Mouse (Mus musculus) lung, embryonic 14.5 days (tissue): Measurements from ENCODE around the gene Gm12789. TPM values are rescaled to one million over a fixed set of nuclear protein-coding genes. Genes with fewer than 3 reads are reported as not detected.
A peak's percentile ranks its signal among the peaks of the same experiment; 100 is the strongest.
"Not testable (repeated sequence)": the region's sequence is repeated elsewhere in the genome, so short reads cannot be mapped to it uniquely, and the experiment has no call there.

Experiments
- ATAC-seq: fragments of 200-750 bp; cut with Nextera tagmentation; 2 replicates; pipeline ENCODE4 v1.8.0; 2017; ENCODE audit warnings: mild to moderate bottlenecking, moderate TSS enrichment, moderate library complexity; ENCODE audit not compliant: insufficient read depth
- DNase-seq: peaks from one replicate; pipeline ENCODE4 v3.0.0-alpha.2; 2015
- H3K27ac ChIP-seq: fragments of 300-500 bp; sonication (generic); 2 replicates; pipeline ENCODE4 v1.5.1; 2014; ENCODE audit warnings: low read depth, mild to moderate bottlenecking, moderate library complexity
- H3K27me3 ChIP-seq: fragments of 300-500 bp; sonication (generic); 2 replicates; pipeline ENCODE4 v1.6.1; 2014; ENCODE audit warnings: low read length, control low read depth; ENCODE audit not compliant: insufficient read depth
- H3K36me3 ChIP-seq: fragments of 300-500 bp; sonication (generic); 2 replicates; pipeline ENCODE4 v1.6.1; 2014; ENCODE audit warnings: control low read depth; ENCODE audit not compliant: insufficient read depth
- H3K4me1 ChIP-seq: fragments of 300-500 bp; sonication (generic); 2 replicates; pipeline ENCODE4 v1.6.1; 2014; ENCODE audit warnings: antibody characterized with exemption, control low read depth; ENCODE audit not compliant: insufficient read depth
- H3K4me2 ChIP-seq: fragments of 300-500 bp; sonication (generic); 2 replicates; pipeline ENCODE4 v1.6.1; 2014; ENCODE audit warnings: mild to moderate bottlenecking
- H3K4me3 ChIP-seq: fragments of 300-500 bp; sonication (generic); 2 replicates; pipeline ENCODE4 v1.5.1; 2014; ENCODE audit warnings: low read depth, low read length
- H3K9ac ChIP-seq: fragments of 300-500 bp; sonication (generic); 2 replicates; pipeline ENCODE4 v1.6.1; 2014
- H3K9me3 ChIP-seq: fragments of 300-500 bp; sonication (generic); 2 replicates; pipeline ENCODE4 v1.6.1; 2016; ENCODE audit warnings: low read depth, low read length, control low read depth
- CTCF ChIP-seq: IDR thresholded peaks from 2 replicates; pipeline ENCODE4 v1.5.1; 2016; ENCODE audit warnings: antibody characterized with exemption, low read depth
- whole genome bisulfite sequencing: fragments of 180-500 bp; shearing (Covaris S2); extraction: QIAGEN DNeasy Blood & Tissue Kit; methylation state at CpG from one replicate; pipeline ENCODE4 v1.1.7; 2014; 5-methylcytosine and 5-hydroxymethylcytosine counted together
- polyA plus RNA-seq: library from polyadenylated mRNA; unstranded; fragments of >200 nt; fragmentation: Nextera tagmentation; extraction: Ambion mirVana; gene quantifications from 2 replicates; pipeline ENCODE4 v1.2.1, GENCODE M21; 2014

Gm12789 gene
- polyA plus RNA-seq, result not detected in 2 replicates

DNA sequence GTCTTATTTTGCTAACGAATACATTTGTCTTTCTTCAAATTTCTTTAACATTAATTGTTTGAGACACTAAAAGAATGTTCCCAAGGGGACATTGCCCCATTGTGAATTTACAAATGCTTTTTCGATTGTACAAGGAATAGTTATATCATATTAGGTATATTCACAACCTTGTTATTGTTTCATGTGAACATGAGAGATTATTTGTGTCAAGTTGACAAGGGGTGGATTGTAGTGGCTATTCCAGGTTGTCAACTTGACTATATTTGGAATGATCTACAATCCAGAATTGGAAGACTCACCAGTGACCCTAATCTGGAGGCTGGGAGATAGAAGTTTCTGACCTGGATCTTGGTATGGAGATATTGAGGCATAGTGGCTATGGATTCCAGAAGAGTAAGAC lies at the start of gene Gm12789:
Gene Gm12789, plus strand, starts transcription at position 301 of the 400 bp plus-strand sequence.
- H3K4me2 ChIP-seq, H3K9ac ChIP-seq, ATAC-seq, H3K4me1 ChIP-seq, H3K4me3 ChIP-seq, H3K9me3 ChIP-seq, H3K27me3 ChIP-seq, DNase-seq, H3K27ac ChIP-seq, H3K36me3 ChIP-seq: not testable (repeated sequence)
- 89% methylated on average over 2 of the region's 2 CpGs for WGBS

DNA sequence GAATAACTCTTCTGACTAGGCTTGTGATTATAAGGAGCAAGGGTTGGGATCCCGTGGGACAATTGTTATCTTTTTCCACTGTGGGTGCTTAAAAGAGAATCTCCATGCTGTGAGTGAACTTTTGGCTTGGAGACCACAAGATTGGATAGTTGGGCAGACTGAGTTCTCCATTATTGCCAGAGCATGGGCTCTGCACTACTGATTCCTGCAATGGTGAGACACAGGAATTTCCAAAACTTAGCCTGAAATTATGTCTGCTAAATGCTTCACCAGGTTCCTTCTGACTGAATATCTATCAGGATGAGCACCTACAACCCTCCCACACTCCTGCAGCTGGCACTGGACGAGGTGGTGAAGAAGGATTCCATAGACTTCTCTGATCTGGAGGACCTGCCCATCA lies 46.3 kb upstream of the Gm12789 start, which contains the start of gene Gm12794:
Gene Gm12794, plus strand, starts transcription at position 301 of the 400 bp plus-strand sequence.
- H3K4me3 ChIP-seq, ATAC-seq, H3K36me3 ChIP-seq, DNase-seq, H3K4me2 ChIP-seq, H3K4me1 ChIP-seq, H3K27me3 ChIP-seq, H3K9ac ChIP-seq, H3K27ac ChIP-seq, H3K9me3 ChIP-seq: not testable (repeated sequence)
- 50% methylated on average over 2 of the region's 2 CpGs for WGBS

DNA sequence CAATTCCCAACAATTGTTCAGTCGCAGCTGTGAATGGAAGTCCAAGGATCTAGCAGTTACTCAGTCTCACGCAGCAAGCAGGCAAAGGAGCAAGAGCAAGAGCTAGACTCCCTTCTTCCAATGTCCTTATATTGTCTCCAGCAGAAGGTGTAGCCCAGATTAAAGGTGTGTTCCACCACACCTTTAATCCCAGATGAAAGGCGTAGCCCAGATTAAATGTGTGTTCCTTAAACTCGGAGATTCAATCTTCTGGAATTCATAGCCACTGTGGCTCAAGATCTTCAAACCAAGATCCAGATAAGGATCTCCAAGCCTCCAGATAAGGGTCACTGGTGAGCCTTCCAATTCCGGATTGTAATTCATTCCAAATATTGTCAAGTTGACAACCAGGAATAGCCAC lies 5.5 kb upstream of the Gm12789 start, which contains the start of gene Gm12790:
Gene Gm12790, minus strand, starts transcription at position 101 of the 400 bp plus-strand sequence.
- WGBS, result 71% methylated on average over 1 of the region's 5 CpGs
- ATAC-seq, result not testable (repeated sequence)

DNA sequence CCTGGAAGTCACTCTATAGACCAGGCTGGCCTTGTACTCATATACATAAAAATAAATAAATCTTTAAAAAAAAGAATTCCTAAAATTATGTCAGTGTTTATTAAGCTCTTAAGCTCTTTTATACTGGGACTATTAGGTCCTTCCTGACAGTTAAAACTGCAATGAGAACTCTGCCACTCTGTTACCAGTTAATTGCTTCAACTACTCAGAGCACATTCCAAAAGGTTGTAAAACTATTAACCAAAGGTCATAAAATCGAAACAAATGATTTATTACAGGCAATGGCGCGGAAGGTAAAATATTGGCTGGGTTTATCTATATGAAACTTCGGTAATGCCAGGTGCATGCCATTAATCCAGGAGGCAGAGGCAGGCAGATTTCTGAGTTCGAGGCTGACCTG lies 748 bp upstream of the Gm12789 start:
- no peak for TF ChIP-seq CTCF
- Histone ChIP-seq H3K4me1 (no peaks in the 10 kb centered on the region), H3K36me3 (no peaks in the 10 kb centered on the region), H3K4me2 (no peak overlapping the region), H3K27me3 (no peaks in the 10 kb centered on the region), H3K9ac (no peak overlapping the region), H3K27ac (no peak overlapping the region), H3K4me3 (no peak overlapping the region), H3K9me3 (no peaks in the 10 kb centered on the region)
- no peak for ATAC-seq
- 88% methylated on average over 5 of the region's 5 CpGs for WGBS
- DNase-seq, result no peak

More for the DNA sequence above, 5.5 kb upstream of the Gm12789 start, which contains the start of gene Gm12790:
- DNase-seq, H3K27me3 ChIP-seq, H3K9ac ChIP-seq, H3K36me3 ChIP-seq, H3K9me3 ChIP-seq, H3K4me1 ChIP-seq, H3K4me3 ChIP-seq, H3K27ac ChIP-seq, H3K4me2 ChIP-seq: not testable (repeated sequence)

DNA sequence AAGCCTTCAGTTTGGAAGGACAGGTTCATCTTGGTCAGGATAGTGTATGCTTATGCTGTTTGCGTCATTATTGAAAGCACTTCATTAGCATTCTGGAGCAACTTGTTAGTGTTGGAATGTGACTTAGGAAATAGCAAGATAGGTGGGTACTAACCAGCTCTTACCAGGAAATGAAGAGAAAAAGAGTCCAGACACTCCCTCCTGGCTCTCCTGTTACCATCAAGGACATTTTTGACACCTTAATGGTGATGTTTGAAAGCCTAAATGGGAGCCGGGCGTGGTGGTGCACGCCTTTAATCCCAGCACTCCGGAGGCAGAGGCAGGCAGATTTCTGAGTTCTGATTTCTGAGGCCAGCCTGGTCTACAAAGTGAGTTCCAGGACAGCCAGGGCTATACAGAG lies 11.0 kb downstream of the Gm12789 start:
- DNase-seq, result no peak
- Histone ChIP-seq H3K4me1 (no peaks in the 10 kb centered on the region), H3K4me2 (no peak overlapping the region), H3K27ac (no peak overlapping the region), H3K4me3 (no peak overlapping the region), H3K27me3 (no peaks in the 10 kb centered on the region), H3K9me3 (no peaks in the 10 kb centered on the region), H3K9ac (no peak overlapping the region), H3K36me3 (no peaks in the 10 kb centered on the region)
- 87% methylated on average over 5 of the region's 5 CpGs for WGBS
- ATAC-seq, result no peak
- TF ChIP-seq CTCF, result no peak

DNA sequence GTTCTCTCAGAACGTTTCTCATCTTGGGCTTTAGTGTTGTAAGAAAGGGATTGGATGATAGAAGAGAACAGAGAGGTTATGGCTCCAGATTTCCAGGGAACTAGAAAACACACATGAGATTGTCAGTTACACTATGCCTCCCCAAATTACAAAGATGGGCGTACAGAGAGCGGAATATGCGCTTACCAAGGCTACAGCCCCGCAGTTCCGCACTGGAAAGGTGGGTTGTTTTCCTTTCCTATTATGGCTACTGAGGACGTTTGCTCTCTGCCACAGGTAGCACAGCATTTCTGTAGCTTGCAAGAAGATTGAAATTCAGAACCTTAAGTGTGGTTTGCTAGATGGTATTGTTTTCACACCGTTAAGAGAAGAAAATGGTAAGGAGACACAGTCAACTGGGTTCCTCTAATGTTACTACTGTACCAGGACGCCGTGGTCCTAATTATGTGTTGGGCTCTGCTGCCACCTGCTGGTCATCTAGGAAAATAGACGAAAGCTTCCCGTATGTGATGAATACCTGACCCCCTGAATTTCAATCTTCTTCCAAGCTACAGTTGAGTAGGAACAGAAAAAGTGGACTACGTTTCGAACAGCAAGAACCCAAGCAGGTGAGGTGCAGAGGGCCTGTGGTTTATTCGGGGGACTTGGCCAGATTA lies 12.0 kb downstream of the Gm12789 start:
- no peak overlapping the region for H3K27ac ChIP-seq
- TF ChIP-seq CTCF, result peak; percentile 85
- no peaks in the 10 kb centered on the region for H3K4me1 ChIP-seq
- DNase-seq (peak; percentile 89), ATAC-seq (peak; percentile 63)
- no peaks in the 10 kb centered on the region for H3K27me3 ChIP-seq
- no peak overlapping the region for H3K9ac ChIP-seq
- H3K4me3 ChIP-seq, result no peak overlapping the region
- WGBS, result 33% methylated on average over 15 of the region's 15 CpGs
- no peaks in the 10 kb centered on the region for H3K36me3 ChIP-seq
- no peak overlapping the region for H3K4me2 ChIP-seq
- no peaks in the 10 kb centered on the region for H3K9me3 ChIP-seq

DNA sequence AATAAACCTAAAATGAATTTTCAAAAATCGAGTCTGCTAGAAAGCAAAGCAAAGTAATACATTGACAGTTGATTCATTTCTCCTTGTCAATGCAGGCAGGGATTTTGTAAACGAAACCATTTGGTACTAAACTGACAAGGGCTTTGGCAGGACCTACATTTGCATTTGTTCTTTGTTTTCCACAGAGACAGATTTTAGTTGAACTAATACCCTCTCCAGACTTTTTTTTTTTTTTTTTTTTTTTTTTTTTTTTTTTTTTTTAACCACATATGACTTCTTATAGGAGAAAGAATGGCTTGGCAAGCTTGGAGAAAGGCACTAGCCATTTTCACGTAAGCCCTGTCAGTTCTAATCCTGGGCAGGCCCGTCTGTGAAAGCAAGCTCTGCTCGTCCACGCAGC lies 40.2 kb downstream of the Gm12789 start:
- Histone ChIP-seq H3K36me3 (no peaks in the 10 kb centered on the region), H3K4me2 (no peak overlapping the region), H3K4me3 (no peak overlapping the region), H3K9ac (no peak overlapping the region), H3K9me3 (no peaks in the 10 kb centered on the region), H3K27me3 (no peaks in the 10 kb centered on the region), H3K27ac (no peak overlapping the region), H3K4me1 (no peaks in the 10 kb centered on the region)
- ATAC-seq (no peak), DNase-seq (no peak)
- TF ChIP-seq CTCF, result no peak
- 81% methylated on average over 6 of the region's 6 CpGs for WGBS

Other genes with a start within 250 kb of the Gm12789 start
- not detected in 2 replicates for gene B020004J07Rik, start 142.6 kb upstream of the Gm12789 start, polyA plus RNA-seq
- 0.28 TPM in 1 of 2 replicates, not detected in the other for gene C130073F10Rik, start 92.8 kb upstream of the Gm12789 start, polyA plus RNA-seq
- not detected in 2 replicates for gene Gm12800, start 77.5 kb upstream of the Gm12789 start, polyA plus RNA-seq
- not detected in 2 replicates for gene Gm12794, start 46.2 kb upstream of the Gm12789 start, polyA plus RNA-seq
- gene Gm12790, start 5.6 kb upstream of the Gm12789 start, polyA plus RNA-seq, result not detected in 2 replicates
- 25.7 and 28.3 TPM in 2 replicates for gene Pde4b, start 100.9 kb downstream of the Gm12789 start, polyA plus RNA-seq